Mouse (Mus musculus): Measurements from ENCODE around the gene Cdyl.

- TF ChIP-seq CTCF (IDR thresholded peaks at IDR 0.05; ENCODE audit: borderline replicate concordance, insufficient read depth, low read depth, low read length), result no peak
- TF ChIP-seq POLR2A (IDR thresholded peaks at IDR 0.05; ENCODE audit: borderline replicate concordance, insufficient read depth, low read length), result no peak
Observed at GRCm38 (mm10) chr13:35776123-35776522, 116.5 kb downstream of the Cdyl start.

Measured in cerebellum, adult 2 months (tissue).